Mouse (Mus musculus): Measurements from ENCODE around the gene Setd7.

DNA sequence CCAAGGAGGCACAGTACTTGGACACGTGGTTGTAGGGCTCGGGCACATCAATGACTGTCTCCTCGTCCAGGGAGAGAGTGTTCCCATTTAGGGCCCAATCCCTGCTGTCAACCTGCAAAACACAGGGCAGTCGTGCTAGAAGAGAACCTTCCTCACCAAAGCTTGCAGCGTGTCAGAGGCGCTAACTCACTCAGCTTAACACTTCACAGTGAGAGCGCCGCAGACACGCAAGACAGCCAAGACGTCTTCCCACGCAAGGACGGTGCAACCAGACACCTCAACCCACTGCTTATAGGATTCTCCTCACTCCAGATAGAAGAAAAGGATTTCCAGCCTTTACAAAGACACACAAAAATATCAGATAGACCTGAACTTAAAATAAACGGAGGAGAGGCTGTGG, 33.8 kb downstream of the Setd7 start:
- TF ChIP-seq EP300 (IDR thresholded peaks at IDR 0.05; ENCODE audit: low read depth) (no peak), CTCF (IDR thresholded peaks at IDR 0.05; ENCODE audit: low read depth) (no peak)

Data from heart, postnatal 0 days (tissue).